ENCODE assay signal across 11 mouse cellular contexts in genomic region chrX:51948071-51948470, GRCm38 (mm10). TPM values are rescaled to one million over a fixed set of nuclear protein-coding genes. Genes with fewer than 3 reads are reported as not detected.
A peak's percentile ranks its signal among the peaks of the same experiment; 100 is the strongest.
DNase-seq lines count a peak whose midpoint lies in the region; ATAC-seq and TF ChIP-seq lines count a peak whose summit lies in the region.
"Had no signal": no experiment of that assay in that cellular context is flagged by ENCODE, and none has a peak within 500 bp of the region (broad histone marks: within the 10 kb centered on the region; RNA-seq: fewer than 3 reads in every experiment).

No protein-coding gene starts in this region.

- peak; percentile 11 to 17 for DNase-seq in cerebellum, postnatal 10 days
- no peak for DNase-seq in cerebellum, postnatal 36 days
- peak; percentile 51 for DNase-seq in urinary bladder, postnatal 14 days (ENCODE audit: low spot score)
- no peak for DNase-seq in urinary bladder, adult 2 months (ENCODE audit: low spot score)
- peak; percentile 16 for DNase-seq in large intestine, adult 2 months (ENCODE audit: low read depth, low spot score)
- DNase-seq in thymus, postnatal 4 days = no peak
- DNase-seq in cerebellum, adult 2 months = no peak
- DNase-seq: cerebellum, postnatal 25 days; forebrain, postnatal 0 days had no signal

- no peak for TF ChIP-seq CTCF in cerebellum, adult 2 months (IDR thresholded peaks at IDR 0.05; ENCODE audit: borderline replicate concordance, insufficient read depth, low read depth, low read length)

- H3K4me3 ChIP-seq in hindbrain, embryonic 16.5 days (ENCODE audit: low read length) = no peak overlapping the region
- H3K4me3 ChIP-seq in cerebellum, adult 2 months (replicated peaks; ENCODE audit: insufficient read depth, low read depth, low read length) = no peak overlapping the region

- ATAC-seq in hindbrain, embryonic 16.5 days = no peak
- ATAC-seq: forebrain, postnatal 0 days had no signal

- H3K4me1 ChIP-seq in hindbrain, embryonic 16.5 days (ENCODE audit: control insufficient read depth, insufficient read depth, low read depth, low read length) = no peaks in the 10 kb centered on the region
- H3K4me1 ChIP-seq in cerebellum, adult 2 months (ENCODE audit: control insufficient read depth, insufficient read depth, low read length) = no peaks in the 10 kb centered on the region

- no peaks in the 10 kb centered on the region for H3K9me3 ChIP-seq in hindbrain, embryonic 16.5 days (ENCODE audit: control insufficient read depth, low read length)

- WGBS in large intestine, adult 2 months = 34% methylated on average over 3 of the region's 3 CpGs
- WGBS in hindbrain, embryonic 16.5 days = 93% methylated on average over 3 of the region's 3 CpGs
- WGBS in cerebellum, adult 2 months = 85% methylated on average over 3 of the region's 3 CpGs

- H3K36me3 ChIP-seq in hindbrain, embryonic 16.5 days (ENCODE audit: control insufficient read depth, insufficient read depth, low read length) = no peaks in the 10 kb centered on the region

- H3K4me2 ChIP-seq in hindbrain, embryonic 16.5 days (ENCODE audit: low read length) = no peak overlapping the region

- H3K27me3 ChIP-seq in hindbrain, embryonic 16.5 days (replicated peaks; ENCODE audit: control insufficient read depth, insufficient read depth, low read length) = no peaks in the 10 kb centered on the region
- no peaks in the 10 kb centered on the region for H3K27me3 ChIP-seq in cerebellum, adult 2 months (ENCODE audit: control insufficient read depth, insufficient read depth, low read length)

- TF ChIP-seq POLR2A in cerebellum, adult 2 months (IDR thresholded peaks at IDR 0.05; ENCODE audit: borderline replicate concordance, insufficient read depth, low read length) = no peak

- no peak overlapping the region for H3K27ac ChIP-seq in hindbrain, embryonic 16.5 days (ENCODE audit: low read depth, low read length)
- no peak overlapping the region for H3K27ac ChIP-seq in cerebellum, adult 2 months (ENCODE audit: insufficient read depth, low read length)

- H3K9ac ChIP-seq in hindbrain, embryonic 16.5 days (ENCODE audit: low read depth, low read length) = no peak overlapping the region
- H3K9ac ChIP-seq: forebrain, postnatal 0 days had no signal

RNA-seq across cellular contexts. Expression of gene 1700080O16Rik, which starts 24.5 kb away (rescaled TPM):
- polyA plus RNA-seq in urinary bladder, adult 2 months (2012; rRNA removed) = not detected in 2 replicates
- polyA plus RNA-seq in large intestine, adult 2 months (2012; rRNA removed) = not detected in 2 replicates
- not detected in 2 replicates for polyA plus RNA-seq in hindbrain, embryonic 16.5 days (2015; fragmentation: Nextera tagmentation; extraction: Ambion mirVana)
- polyA plus RNA-seq in cerebellum, adult 2 months (2012; rRNA removed) = not detected in 2 replicates
- polyA plus RNA-seq: forebrain, postnatal 0 days; small intestine, adult 2 months had no signal

Comparison
In these comparisons a context has a peak if more than half of its experiments do, and no peak if none do; other contexts are left out.
1. DNase-seq: peak in cerebellum, postnatal 10 days (2 of 2), urinary bladder, postnatal 14 days (single experiment) and large intestine, adult 2 months (single experiment); none in cerebellum, postnatal 36 days (0 of 2), urinary bladder, adult 2 months (single experiment), thymus, postnatal 4 days (single experiment) and cerebellum, adult 2 months (0 of 2).